Mouse (Mus musculus) hematopoietic stem cell, adult 5-6 weeks (primary cell): ENCODE data around the gene Eps8l3. TPM values are rescaled to one million over a fixed set of nuclear protein-coding genes. Genes with fewer than 3 reads are reported as not detected.

Experiments used
- ATAC-seq, 2 experiments: fragments of 125-278 bp in 1 of 2; replicated peaks in 1 of 2; 2 replicates each; pipeline ENCODE4 v1.8.0; 2016 to 2017; ENCODE audit warnings: inconsistent platforms in 2 of 2, mild to moderate bottlenecking in 2 of 2, moderate number of reproducible peaks in 2 of 2, low read depth in 1 of 2, moderate TSS enrichment in 1 of 2; ENCODE audit not compliant: low FRiP score in 2 of 2, poor library complexity in 2 of 2, severe bottlenecking in 2 of 2, insufficient read depth in 1 of 2, low TSS enrichment in 1 of 2
- total RNA-seq: library from RNA; stranded (forward); fragments of 172-1452, 232-1000 nt; gene quantifications from 2 replicates; pipeline ENCODE4 v1.2.3, GENCODE M21; 2017

Eps8l3 gene
- total RNA-seq, result not detected in 2 replicates

GRCm38 (mm10) chr3:107877005-107877404, at the start of gene Eps8l3:
Gene Eps8l3, plus strand, starts transcription at chr3:107877229.
- ATAC-seq, result no peak

- no peak for ATAC-seq
Measured at GRCm38 (mm10) chr3:107827873-107828405, 49.1 kb upstream of the Eps8l3 start.

GRCm38 (mm10) chr3:107828518-107828917, 48.5 kb upstream of the Eps8l3 start:
- no peak for ATAC-seq

GRCm38 (mm10) chr3:107828997-107829396, 48.0 kb upstream of the Eps8l3 start:
- no peak for ATAC-seq

GRCm38 (mm10) chr3:107829625-107830024, 47.4 kb upstream of the Eps8l3 start:
- no peak for ATAC-seq

- ATAC-seq, result no peak
Measured at GRCm38 (mm10) chr3:107831875-107832554, 45.0 kb upstream of the Eps8l3 start.

- peak; percentile 58 to 72 for ATAC-seq
Measured at GRCm38 (mm10) chr3:107832645-107833044, 44.4 kb upstream of the Eps8l3 start.

- ATAC-seq, result no peak; a peak in 1 of 4 replicates
Measured at GRCm38 (mm10) chr3:107833370-107833769, 43.7 kb upstream of the Eps8l3 start.

- ATAC-seq, result no peak
Measured at GRCm38 (mm10) chr3:107833872-107834341, 43.1 kb upstream of the Eps8l3 start.

- no peak for ATAC-seq
Measured at GRCm38 (mm10) chr3:107835301-107835700, 41.7 kb upstream of the Eps8l3 start.

GRCm38 (mm10) chr3:107839855-107840254, 37.2 kb upstream of the Eps8l3 start:
- ATAC-seq, result no peak

- ATAC-seq, result no peak
Measured at GRCm38 (mm10) chr3:107840855-107841254, 36.2 kb upstream of the Eps8l3 start.

GRCm38 (mm10) chr3:107841370-107841769, 35.7 kb upstream of the Eps8l3 start:
- ATAC-seq, result no peak

- no peak for ATAC-seq
Measured at GRCm38 (mm10) chr3:107843406-107843805, 33.6 kb upstream of the Eps8l3 start.

GRCm38 (mm10) chr3:107844001-107844400, 33.0 kb upstream of the Eps8l3 start:
- no peak for ATAC-seq

GRCm38 (mm10) chr3:107844499-107844898, 32.5 kb upstream of the Eps8l3 start:
- ATAC-seq, result no peak

- peak; percentile 65 to 69 for ATAC-seq
Measured at GRCm38 (mm10) chr3:107846175-107846574, 30.9 kb upstream of the Eps8l3 start.

- ATAC-seq, result no peak
Measured at GRCm38 (mm10) chr3:107846835-107847234, 30.2 kb upstream of the Eps8l3 start.

GRCm38 (mm10) chr3:107848126-107848525, 28.9 kb upstream of the Eps8l3 start:
- no peak for ATAC-seq
